Mouse (Mus musculus) lung, postnatal 0 days (tissue): ENCODE data around the gene Cers1. TPM values are rescaled to one million over a fixed set of nuclear protein-coding genes. Genes with fewer than 3 reads are reported as not detected.

Experiments used
- ATAC-seq: fragments of 200-750 bp; cut with Nextera tagmentation; 2 replicates; pipeline ENCODE4 v1.8.0; 2017; ENCODE audit warnings: moderate library complexity
- DNase-seq: peaks from one replicate; pipeline ENCODE4 v3.0.0-alpha.2; 2016; ENCODE audit warnings: low spot score
- H3K27ac ChIP-seq: fragments of 300-500 bp; sonication (generic); 2 replicates; pipeline ENCODE4 v1.5.1; 2014; ENCODE audit warnings: antibody characterized with exemption, mild to moderate bottlenecking, low read length, mixed read lengths
- H3K27me3 ChIP-seq: fragments of 300-500 bp; sonication (generic); replicated peaks from 2 replicates; pipeline ENCODE4 v1.6.1; 2014; ENCODE audit warnings: low read length, mixed read lengths; ENCODE audit not compliant: insufficient read depth
- H3K36me3 ChIP-seq: fragments of 300-500 bp; sonication (generic); 2 replicates; pipeline ENCODE4 v1.6.1; 2014; ENCODE audit warnings: low read length, mixed read lengths; ENCODE audit not compliant: insufficient read depth
- H3K4me1 ChIP-seq: fragments of 300-500 bp; sonication (generic); 2 replicates; pipeline ENCODE4 v1.6.1; 2014; ENCODE audit warnings: antibody characterized with exemption, low read depth, low read length, mixed read lengths; ENCODE audit not compliant: insufficient read depth
- H3K4me2 ChIP-seq: fragments of 300-500 bp; sonication (generic); replicated peaks from 2 replicates; pipeline ENCODE4 v1.6.1; 2014; ENCODE audit warnings: low read depth, mild to moderate bottlenecking, low read length, moderate library complexity, mixed read lengths
- H3K4me3 ChIP-seq: fragments of 300-500 bp; sonication (generic); 2 replicates; pipeline ENCODE4 v1.5.1; 2014; ENCODE audit warnings: low read depth, low read length
- H3K9ac ChIP-seq: fragments of 300-500 bp; sonication (generic); replicated peaks from 2 replicates; pipeline ENCODE4 v1.6.1; 2014; ENCODE audit warnings: low read depth, mild to moderate bottlenecking
- H3K9me3 ChIP-seq: fragments of 300-500 bp; sonication (generic); 2 replicates; pipeline ENCODE4 v1.6.1; 2016; ENCODE audit warnings: low read length, mixed read lengths
- CTCF ChIP-seq: IDR thresholded peaks from 2 replicates; pipeline ENCODE4 v1.5.1; 2016; ENCODE audit warnings: antibody characterized with exemption, mild to moderate bottlenecking
- EP300 ChIP-seq: IDR thresholded peaks from 2 replicates; pipeline ENCODE4 v1.6.1; 2016; ENCODE audit warnings: antibody characterized with exemption, mild to moderate bottlenecking, control low read depth
- WGBS: fragments of 180-500 bp; shearing (Covaris S2); extraction: QIAGEN DNeasy Blood & Tissue Kit; methylation state at CpG from one replicate; pipeline ENCODE4 v1.1.7; 2014; 5-methylcytosine and 5-hydroxymethylcytosine counted together
- polyA plus RNA-seq: library from polyadenylated mRNA; unstranded; fragments of >200 nt; fragmentation: Nextera tagmentation; extraction: Ambion mirVana; gene quantifications from 2 replicates; pipeline ENCODE4 v1.2.1, GENCODE M21; 2015

Cers1 gene
- polyA plus RNA-seq, 1 experiment from 2014 or later, result 0.63 TPM

- H3K9ac ChIP-seq, result no peak overlapping the region
- no peaks in the 10 kb centered on the region for H3K9me3 ChIP-seq
- H3K27ac ChIP-seq, result no peak overlapping the region
- TF ChIP-seq CTCF (peak; percentile 84), EP300 (no peak)
- DNase-seq (peak; percentile 82), ATAC-seq (peak; percentile 80)
- H3K4me2 ChIP-seq, result no peak overlapping the region
- H3K27me3 ChIP-seq, result no peaks in the 10 kb centered on the region
- H3K36me3 ChIP-seq, result peaks cover 41% of the 10 kb centered on the region
- WGBS, result 27% methylated on average over 41 of the region's 41 CpGs
- no peak overlapping the region for H3K4me3 ChIP-seq
- H3K4me1 ChIP-seq, result no peaks in the 10 kb centered on the region
These were observed 16.7 kb downstream of the Cers1 start for GRCm38 (mm10) chr8:70332070-70332877.

GRCm38 (mm10) chr8:70332878-70333202 is 17.3 kb downstream of the Cers1 start:
- DNase-seq (no peak), ATAC-seq (no peak)
- 91% methylated on average over 6 of the region's 6 CpGs for WGBS
- H3K9me3 ChIP-seq, result no peaks in the 10 kb centered on the region
- H3K27me3 ChIP-seq, result no peaks in the 10 kb centered on the region
- H3K4me1 ChIP-seq, result no peaks in the 10 kb centered on the region
- H3K9ac ChIP-seq, result no peak overlapping the region
- H3K36me3 ChIP-seq, result peaks cover 47% of the 10 kb centered on the region
- H3K4me3 ChIP-seq, result no peak overlapping the region
- no peak overlapping the region for H3K27ac ChIP-seq
- no peak overlapping the region for H3K4me2 ChIP-seq
- TF ChIP-seq EP300 (no peak), CTCF (no peak)

GRCm38 (mm10) chr8:70338931-70339330 is 23.4 kb downstream of the Cers1 start:
- no peak overlapping the region for H3K4me3 ChIP-seq
- no peak for TF ChIP-seq CTCF
- no peak for TF ChIP-seq EP300
- no peak for DNase-seq
- peaks cover 62% of the 10 kb centered on the region for H3K36me3 ChIP-seq
- H3K4me1 ChIP-seq, result no peaks in the 10 kb centered on the region
- 86% methylated on average over 7 of the region's 7 CpGs for whole genome bisulfite sequencing
- H3K27ac ChIP-seq, result no peak overlapping the region
- no peaks in the 10 kb centered on the region for H3K27me3 ChIP-seq
- H3K9me3 ChIP-seq, result no peaks in the 10 kb centered on the region
- no peak overlapping the region for H3K4me2 ChIP-seq
- H3K9ac ChIP-seq, result no peak overlapping the region
- no peak for ATAC-seq

GRCm38 (mm10) chr8:70340659-70341058 is 25.1 kb downstream of the Cers1 start:
- H3K36me3 ChIP-seq, result peaks cover 51% of the 10 kb centered on the region
- no peak overlapping the region for H3K4me2 ChIP-seq
- no peak overlapping the region for H3K9ac ChIP-seq
- no peaks in the 10 kb centered on the region for H3K27me3 ChIP-seq
- no peak overlapping the region for H3K4me3 ChIP-seq
- H3K4me1 ChIP-seq, result no peaks in the 10 kb centered on the region
- 93% methylated on average over 7 of the region's 7 CpGs for WGBS
- H3K9me3 ChIP-seq, result no peaks in the 10 kb centered on the region
- TF ChIP-seq EP300, result no peak
- H3K27ac ChIP-seq, result no peak overlapping the region
- no peak for DNase-seq
- ATAC-seq, result no peak

GRCm38 (mm10) chr8:70342007-70342406 is 26.4 kb downstream of the Cers1 start:
- peaks cover 38% of the 10 kb centered on the region for H3K36me3 ChIP-seq
- WGBS, result 87% methylated on average over 14 of the region's 14 CpGs

GRCm38 (mm10) chr8:70343076-70343475 is 27.5 kb downstream of the Cers1 start:
- Histone ChIP-seq H3K4me3 (no peak overlapping the region), H3K4me2 (no peak overlapping the region), H3K4me1 (0 out of 2 replicates have a peak, but pooled peaks cover under 1% of the 10 kb centered on the region), H3K9ac (no peak overlapping the region), H3K9me3 (no peaks in the 10 kb centered on the region), H3K36me3 (peaks cover 28% of the 10 kb centered on the region), H3K27me3 (no peaks in the 10 kb centered on the region), H3K27ac (no peak overlapping the region)
- 76% methylated on average over 7 of the region's 7 CpGs for WGBS
- ATAC-seq (no peak), DNase-seq (no peak)
- TF ChIP-seq CTCF (no peak), EP300 (no peak)

More at GRCm38 (mm10) chr8:70342007-70342406, 26.4 kb downstream of the Cers1 start:
- Histone ChIP-seq H3K4me2 (no peak overlapping the region), H3K9ac (no peak overlapping the region), H3K27ac (no peak overlapping the region), H3K9me3 (no peaks in the 10 kb centered on the region), H3K4me3 (no peak overlapping the region), H3K27me3 (no peaks in the 10 kb centered on the region), H3K4me1 (no peaks in the 10 kb centered on the region)
- no peak for TF ChIP-seq EP300
- no peak for TF ChIP-seq CTCF
- ATAC-seq (no peak), DNase-seq (no peak)
